Mouse (Mus musculus) CH12.LX (cell line): ENCODE results near the gene Tgtp2. TPM values are rescaled to one million over a fixed set of nuclear protein-coding genes. Genes with fewer than 3 reads are reported as not detected.
A peak's percentile ranks its signal among the peaks of the same experiment; 100 is the strongest.

ENCODE experiments used
- DNase-seq: peaks from one replicate; pipeline ENCODE4 v3.0.0-alpha.2; 2013; ENCODE audit errors: extremely low read depth
- H3K27ac ChIP-seq: 2 replicates; pipeline ENCODE4 v1.5.1; 2012; ENCODE audit warnings: low read depth, mild to moderate bottlenecking, control low read depth, moderate library complexity; ENCODE audit not compliant: insufficient read depth
- H3K27me3 ChIP-seq: replicated peaks from 2 replicates; pipeline ENCODE3; 2012; ENCODE audit warnings: inconsistent platforms
- H3K36me3 ChIP-seq, 2 experiments: replicated peaks in 1 of 2; 2 replicates each; pipeline versions ENCODE3 to v1.6.1; 2012; ENCODE audit warnings: inconsistent platforms in 1 of 2, low read length in 1 of 2, mild to moderate bottlenecking in 1 of 2, mixed read lengths in 1 of 2, moderate library complexity in 1 of 2; ENCODE audit not compliant: control insufficient read depth in 1 of 2, insufficient read depth in 1 of 2
- H3K4me1 ChIP-seq, 2 experiments: 2 replicates each; pipeline ENCODE4 v1.6.1; 2012; ENCODE audit warnings: inconsistent platforms in 1 of 2, moderate library complexity in 1 of 2; ENCODE audit not compliant: insufficient read depth in 2 of 2, control insufficient read depth in 1 of 2
- H3K4me2 ChIP-seq: 2 replicates; pipeline ENCODE4 v1.6.1; 2012; ENCODE audit warnings: low read depth, mild to moderate bottlenecking, control low read depth; ENCODE audit not compliant: poor library complexity, insufficient read depth, severe bottlenecking
- H3K4me3 ChIP-seq, 3 experiments: fragments of 150-350 bp in 1 of 3; sonication (generic) in 1 of 3; replicated peaks in 1 of 3; 2 replicates each; pipeline versions ENCODE3 to v1.5.1; 2011 to 2012; ENCODE audit warnings: low read depth in 2 of 3, low read length in 2 of 3, mild to moderate bottlenecking in 2 of 3, moderate library complexity in 2 of 3, control low read depth in 1 of 3, improper control_type of control experiment in 1 of 3, inconsistent platforms in 1 of 3, mixed read lengths in 1 of 3; ENCODE audit not compliant: poor library complexity in 1 of 3
- H3K79me2 ChIP-seq: replicated peaks from 2 replicates; pipeline ENCODE4 v1.6.1; 2012; ENCODE audit warnings: mild to moderate bottlenecking, moderate library complexity; ENCODE audit not compliant: control insufficient read depth, poor library complexity, insufficient read depth, severe bottlenecking; ENCODE audit errors: extremely low read depth
- H3K9ac ChIP-seq: 2 replicates; pipeline ENCODE4 v1.6.1; 2012; ENCODE audit warnings: low read depth, mild to moderate bottlenecking, control low read depth, moderate library complexity; ENCODE audit not compliant: insufficient read depth
- H3K9me3 ChIP-seq: replicated peaks from 2 replicates; pipeline ENCODE3; 2012; ENCODE audit warnings: low read length, inconsistent platforms, mixed read lengths
- BHLHE40 ChIP-seq: IDR thresholded peaks from 2 replicates; pipeline ENCODE4 v1.6.1; 2011; ENCODE audit warnings: mild to moderate bottlenecking, low read depth, low read length, improper control_type of control experiment
- CHD2 ChIP-seq: IDR thresholded peaks from 2 replicates; pipeline ENCODE4 v1.6.1; 2011; ENCODE audit warnings: low read length, improper control_type of control experiment
- CTCF ChIP-seq, 2 experiments: IDR thresholded peaks in 1 of 2; conservative IDR thresholded peaks in 1 of 2; 2 replicates each; pipeline ENCODE4 v1.5.1; 2011 to 2012; ENCODE audit warnings: low read depth in 2 of 2, low read length in 2 of 2, improper control_type of control experiment in 1 of 2, inconsistent platforms in 1 of 2, mild to moderate bottlenecking in 1 of 2, moderate library complexity in 1 of 2
- ELF1 ChIP-seq: IDR thresholded peaks from 2 replicates; pipeline ENCODE4 v1.6.1; 2014; ENCODE audit warnings: low read depth, mild to moderate bottlenecking, inconsistent platforms, low read length, improper control_type of control experiment
- EP300 ChIP-seq: IDR thresholded peaks from 2 replicates; pipeline ENCODE4 v1.6.1; 2011; ENCODE audit warnings: low read length, improper control_type of control experiment
- ETS1 ChIP-seq: conservative IDR thresholded peaks from 2 replicates; pipeline ENCODE4 v1.6.1; 2012; ENCODE audit warnings: low read depth, mild to moderate bottlenecking, inconsistent platforms, low read length, improper control_type of control experiment, moderate library complexity
- GABPA ChIP-seq: IDR thresholded peaks from 2 replicates; pipeline ENCODE4 v1.6.1; 2012; ENCODE audit warnings: low read depth, low read length, improper control_type of control experiment, inconsistent platforms; ENCODE audit not compliant: insufficient replicate concordance
- IRF4 ChIP-seq: IDR thresholded peaks from 2 replicates; pipeline ENCODE4 v1.6.1; 2014; ENCODE audit warnings: low read depth, mild to moderate bottlenecking, inconsistent platforms, low read length, improper control_type of control experiment
- JUND ChIP-seq: conservative IDR thresholded peaks from 2 replicates; pipeline ENCODE4 v1.6.1; 2011; ENCODE audit warnings: low read depth, low read length, improper control_type of control experiment
- KAT2A ChIP-seq: IDR thresholded peaks from 2 replicates; pipeline ENCODE4 v1.6.1; 2012; ENCODE audit warnings: low read length, improper control_type of control experiment, inconsistent platforms; ENCODE audit not compliant: insufficient replicate concordance
- MEF2A ChIP-seq: IDR thresholded peaks from 2 replicates; pipeline ENCODE4 v1.6.1; 2014; ENCODE audit warnings: low read depth, mild to moderate bottlenecking, inconsistent platforms, low read length, improper control_type of control experiment, borderline replicate concordance
- MYC ChIP-seq: IDR thresholded peaks from 2 replicates; pipeline ENCODE4 v1.6.1; 2011; ENCODE audit warnings: low read depth, mild to moderate bottlenecking, improper control_type of control experiment, low read length
- PAX5 ChIP-seq: IDR thresholded peaks from 2 replicates; pipeline ENCODE4 v1.6.1; 2012; ENCODE audit warnings: low read length, inconsistent platforms, mixed read lengths
- RAD21 ChIP-seq: IDR thresholded peaks from 2 replicates; pipeline ENCODE4 v1.6.1; 2011; ENCODE audit warnings: low read depth, mild to moderate bottlenecking, low read length, improper control_type of control experiment, moderate library complexity
- RCOR1 ChIP-seq: conservative IDR thresholded peaks from 2 replicates; pipeline ENCODE4 v1.6.1; 2012; ENCODE audit warnings: low read depth, mild to moderate bottlenecking, inconsistent platforms, low read length, improper control_type of control experiment
- TBP ChIP-seq: conservative IDR thresholded peaks from 2 replicates; pipeline ENCODE4 v1.6.1; 2011; ENCODE audit warnings: low read depth, low read length, improper control_type of control experiment
- TCF12 ChIP-seq: IDR thresholded peaks from 2 replicates; pipeline ENCODE4 v1.6.1; 2014; ENCODE audit warnings: low read depth, mild to moderate bottlenecking, inconsistent platforms, low read length, improper control_type of control experiment
- UBTF ChIP-seq: IDR thresholded peaks from 2 replicates; pipeline ENCODE4 v1.6.1; 2012; ENCODE audit warnings: low read depth, mild to moderate bottlenecking, inconsistent platforms, low read length, improper control_type of control experiment, moderate library complexity
- USF1 ChIP-seq: IDR thresholded peaks from 2 replicates; pipeline ENCODE4 v1.6.1; 2014; ENCODE audit warnings: low read depth, mild to moderate bottlenecking, inconsistent platforms, low read length, improper control_type of control experiment
- USF2 ChIP-seq: conservative IDR thresholded peaks from 2 replicates; pipeline ENCODE4 v1.6.1; 2011; ENCODE audit warnings: low read depth, low read length, improper control_type of control experiment
- ZC3H11A ChIP-seq: IDR thresholded peaks from 2 replicates; pipeline ENCODE4 v1.6.1; 2012; ENCODE audit warnings: low read depth, mild to moderate bottlenecking, inconsistent platforms, low read length, improper control_type of control experiment
- ZMIZ1 ChIP-seq: IDR thresholded peaks from 2 replicates; pipeline ENCODE4 v1.6.1; 2012; ENCODE audit warnings: low read depth, mild to moderate bottlenecking, inconsistent platforms, low read length, improper control_type of control experiment
- ZNF384 ChIP-seq: IDR thresholded peaks from 2 replicates; pipeline ENCODE4 v1.6.1; 2012; ENCODE audit warnings: low read depth, low read length, improper control_type of control experiment, inconsistent platforms
- dilution Hi-C: fragments of 300-500 bp; cut with MboI; formaldehyde crosslinking; loops from 2 replicates; pipeline ENCODE4 v1.14.3; 2020; ENCODE audit warnings: low sequenced_read_pairs; ENCODE audit not compliant: extremely low pct_unique_long_range_greater_than_20kb, extremely low pct_ligation_motif_present
- in situ Hi-C: fragments of 300-500 bp; cut with MboI; formaldehyde crosslinking; loops from 3 replicates; pipeline ENCODE4 v1.14.3; 2019; ENCODE audit warnings: low sequenced_read_pairs, low pct_ligation_motif_present, low pct_unique_long_range_greater_than_20kb, mixed read lengths
- polyA plus RNA-seq: library from polyadenylated mRNA; unstranded; fragments of >175 nt; gene quantifications from 2 replicates; pipeline ENCODE4 v1.2.1, GENCODE M21; 2012; ENCODE audit warnings: low read depth; ENCODE audit not compliant: insufficient read length
- total RNA-seq, 2 experiments: library from RNA; depleted of rRNA; stranded (reverse); fragments of 300-350 nt in 1 of 2; fragments of >200 nt in 1 of 2; gene quantifications; 2 replicates each; pipeline ENCODE4 v1.2.3; 2012 to 2014

The Tgtp2 gene
- total and polyA plus RNA-seq, 3 experiments, result 0.07 TPM; not detected in 2

DNA sequence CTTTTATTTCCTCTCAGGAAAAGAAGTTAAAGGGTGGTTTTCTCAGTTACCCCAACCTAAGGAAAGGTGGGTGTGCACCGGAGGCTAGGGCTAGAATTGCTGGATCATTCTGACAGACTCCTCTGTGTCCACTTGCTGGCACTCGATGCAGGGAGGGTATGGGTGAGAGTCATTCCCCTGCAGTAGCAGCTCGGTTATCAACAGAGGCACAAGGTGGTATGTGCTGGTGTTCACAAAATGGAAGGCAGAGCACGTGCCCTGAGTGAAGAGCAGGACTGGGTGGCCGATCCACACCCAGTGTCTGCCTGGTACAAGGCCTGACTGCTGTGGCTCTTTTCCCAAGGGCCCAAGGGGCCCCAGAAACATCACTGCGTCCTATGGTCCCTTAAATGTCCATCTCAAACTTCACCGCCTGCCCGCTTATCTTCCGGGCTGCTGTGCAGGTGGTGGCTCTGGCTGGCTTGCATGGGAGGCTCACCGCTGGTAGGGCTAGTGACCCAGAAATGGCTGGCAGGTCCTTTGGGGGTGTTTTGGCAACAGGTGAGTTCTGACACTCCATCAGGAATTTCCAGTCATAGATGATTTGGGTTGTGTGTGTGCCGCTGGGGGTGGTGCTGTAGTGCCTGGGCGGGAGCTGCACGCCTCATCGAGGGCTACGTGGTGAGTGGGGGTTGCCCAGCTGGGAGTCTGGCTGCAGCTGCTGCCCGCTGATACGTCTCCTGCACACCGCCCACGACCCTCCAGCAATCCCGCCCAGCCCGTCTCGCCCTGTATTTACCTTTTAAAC, 24.0 kb upstream of the Tgtp2 start (continued):
- TF ChIP-seq ELF1, result no peak; the same call in 1 of the 2 replicates
- peak; percentile 84 for TF ChIP-seq BHLHE40

DNA sequence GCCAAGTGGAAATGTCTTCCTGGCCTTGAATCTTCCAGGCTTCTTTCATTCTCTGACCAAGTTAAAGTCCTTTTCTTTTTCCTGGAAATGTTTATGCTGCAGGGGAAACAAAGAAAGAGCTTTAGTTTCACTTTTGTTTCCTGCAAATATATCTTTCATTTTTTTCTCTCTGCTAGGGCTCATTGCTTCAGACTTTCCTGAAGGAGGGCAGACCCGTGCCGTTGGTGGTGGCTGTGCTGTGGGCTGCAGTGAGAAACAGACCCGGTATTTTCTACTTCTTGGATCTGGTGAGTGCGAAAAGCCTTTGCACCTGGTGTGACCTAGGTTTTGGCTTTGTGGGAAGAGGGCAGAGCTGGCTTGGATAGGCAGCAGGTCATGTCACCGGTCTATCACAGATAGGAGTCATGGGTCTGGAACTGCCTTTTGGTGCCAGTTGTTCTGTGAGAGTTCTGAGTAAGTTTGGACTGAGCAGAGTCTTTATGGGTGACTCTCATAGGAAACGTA, 22.9 kb upstream of the Tgtp2 start:
- dilution Hi-C loops, result no loop called here
- Histone ChIP-seq H3K79me2 (no peaks in the 10 kb centered on the region; the same call in 1 of the 2 replicates), H3K27ac (peak overlapping the region; percentile 18; the same call in 1 of the 2 replicates), H3K9me3 (no peaks in the 10 kb centered on the region), H3K27me3 (no peaks in the 10 kb centered on the region), H3K4me3 (peak overlapping the region; percentile 19 to 54 (median 34)), H3K4me2 (peak overlapping the region; percentile 63), H3K36me3 (no peaks in the 10 kb centered on the region), H3K9ac (peak overlapping the region; percentile 64), H3K4me1 (peaks cover 5 to 60% of the 10 kb centered on the region in 2 experiments)
- TF ChIP-seq RCOR1 (0 out of 2 replicates have a peak, but pooled peaks have one; percentile 53), TCF12 (no peak), ZMIZ1 (no peak), IRF4 (peak; percentile 68), TBP (no peak), ETS1 (peak; percentile 43; the same call in 1 of the 2 replicates), USF2 (no peak), MYC (0 out of 2 replicates have a peak, but pooled peaks have one; percentile 39), CHD2 (no peak), USF1 (no peak), MEF2A (no peak; the same call in 1 of the 2 replicates), GABPA (no peak), UBTF (no peak), BHLHE40 (peak; percentile 39; the same call in 1 of the 2 replicates), KAT2A (no peak), RAD21 (no peak), PAX5 (no peak), CTCF (conservative IDR thresholded peaks at IDR 0.05 in 1 of 2, IDR thresholded peaks at IDR 0.05 in 1 of 2; ENCODE audit: low read depth in 2 of 2, low read length in 2 of 2) (no peak), ZNF384 (peak; percentile 72), ZC3H11A (no peak), EP300 (peak; percentile 61; the same call in 1 of the 2 replicates), JUND (no peak)
- in situ Hi-C loops, result no loop called here
- no peak for DNase-seq
